Mouse (Mus musculus) lung, postnatal 0 days (tissue): Measurements from ENCODE around the gene Ipp.

Experiments used
- CTCF ChIP-seq: IDR thresholded peaks from 2 replicates; pipeline ENCODE4 v1.5.1; 2016; ENCODE audit warnings: antibody characterized with exemption, mild to moderate bottlenecking
- EP300 ChIP-seq: IDR thresholded peaks from 2 replicates; pipeline ENCODE4 v1.6.1; 2016; ENCODE audit warnings: antibody characterized with exemption, mild to moderate bottlenecking, control low read depth

- no peak for TF ChIP-seq EP300
- TF ChIP-seq CTCF = no peak
Observed at GRCm38 (mm10) chr4:116464126-116464981, 43.0 kb upstream of the Ipp start, which contains the start of gene Mast2.
